Mouse (Mus musculus): ENCODE measurements at regions not wholly inside any gene's neighbourhood (a gene's known extent, or its start where the extent isn't known, plus 50 kb on each side); places are given as distances from the start of the nearest gene placed in this dataset.

DNA sequence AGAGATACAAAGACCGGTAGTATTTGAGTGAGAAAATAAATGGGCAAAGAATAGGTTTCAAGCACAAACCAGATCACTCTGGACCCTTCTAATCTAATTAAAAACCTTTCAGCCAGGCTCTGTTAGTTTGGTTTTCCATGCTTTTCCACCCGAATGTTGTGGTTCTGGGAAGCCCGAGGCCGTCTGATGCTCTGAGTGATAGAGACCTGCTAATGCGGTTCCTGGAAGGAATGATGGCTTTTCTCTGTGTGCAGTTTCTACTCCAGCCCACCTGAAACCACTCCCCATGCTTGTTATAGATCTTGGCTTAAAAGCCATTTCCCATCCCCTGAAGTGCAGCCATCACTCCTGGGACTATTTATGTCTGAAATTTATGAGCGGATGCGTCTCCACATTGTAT, 251.4 kb upstream of the Nrp1 start:
- TF ChIP-seq CTCF (IDR thresholded peaks at IDR 0.05; ENCODE audit: borderline replicate concordance, insufficient read depth, low read length) (no peak), POLR2A (IDR thresholded peaks at IDR 0.05; ENCODE audit: low read depth, low read length) (no peak)
